Mouse (Mus musculus) erythroid progenitor cell, adult 5-6 weeks (primary cell): ENCODE measurements around the gene Abca12. TPM values are rescaled to one million over a fixed set of nuclear protein-coding genes. Genes with fewer than 3 reads are reported as not detected.

Source experiments
- ATAC-seq: replicated peaks from 2 replicates; pipeline ENCODE4 v1.8.0; 2016; ENCODE audit warnings: moderate number of reproducible peaks, mild to moderate bottlenecking, moderate TSS enrichment, inconsistent platforms; ENCODE audit not compliant: poor library complexity, low FRiP score, severe bottlenecking
- total RNA-seq, 2 experiments: library from RNA; stranded (forward) in 1 of 2; stranded (reverse) in 1 of 2; fragments of 150-400 nt in 1 of 2; fragments of 186-747, 209-891 nt in 1 of 2; gene quantifications; 2 replicates each; pipeline versions ENCODE4 v1.2.3 to v1.2.4; 2015 to 2017; ENCODE audit warnings: low replicate concordance in 2 of 2

Gene Abca12
- total RNA-seq, 2 experiments from 2014 or later: not detected

DNA sequence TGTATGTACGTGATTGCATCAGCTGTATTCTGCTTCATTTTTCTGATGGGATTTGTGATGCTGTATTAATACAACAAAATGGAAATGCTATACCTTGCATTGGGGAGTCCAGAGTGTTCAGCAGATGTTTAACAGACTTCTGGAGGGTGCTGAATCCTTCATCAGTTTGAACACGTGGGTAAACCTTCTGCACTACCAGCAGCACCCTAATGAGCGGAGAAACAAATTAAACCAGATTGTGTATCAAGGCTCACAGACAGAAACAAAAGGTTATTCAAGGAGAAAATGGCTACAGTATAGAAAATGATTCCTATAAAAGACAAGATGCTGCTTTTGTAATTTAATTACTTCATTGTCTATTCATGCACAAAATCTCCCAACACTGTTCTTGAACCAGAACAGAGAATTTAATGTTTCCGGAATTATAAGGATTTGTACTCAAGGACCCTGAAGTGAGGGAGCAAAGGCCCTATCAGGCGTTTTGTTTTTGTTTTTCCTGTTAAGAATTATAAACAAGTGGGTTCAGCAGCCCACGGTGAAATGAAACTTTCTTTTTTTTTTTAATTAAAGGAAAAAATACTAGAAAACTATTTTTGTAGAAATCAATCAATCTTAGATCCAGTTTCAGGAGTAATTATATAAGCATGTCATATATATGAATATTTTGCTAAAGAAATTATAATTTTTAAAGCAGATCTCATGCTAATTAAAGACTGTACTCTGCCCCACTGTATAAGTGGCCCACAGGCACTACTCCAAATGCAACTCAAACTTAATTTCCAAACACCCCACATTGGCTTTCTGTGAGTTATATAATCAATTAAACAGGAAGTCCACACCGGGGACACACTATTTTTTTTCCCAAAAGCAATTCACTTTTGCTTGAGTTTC is 73.1 kb downstream of the Abca12 start:
- ATAC-seq: no peak

DNA sequence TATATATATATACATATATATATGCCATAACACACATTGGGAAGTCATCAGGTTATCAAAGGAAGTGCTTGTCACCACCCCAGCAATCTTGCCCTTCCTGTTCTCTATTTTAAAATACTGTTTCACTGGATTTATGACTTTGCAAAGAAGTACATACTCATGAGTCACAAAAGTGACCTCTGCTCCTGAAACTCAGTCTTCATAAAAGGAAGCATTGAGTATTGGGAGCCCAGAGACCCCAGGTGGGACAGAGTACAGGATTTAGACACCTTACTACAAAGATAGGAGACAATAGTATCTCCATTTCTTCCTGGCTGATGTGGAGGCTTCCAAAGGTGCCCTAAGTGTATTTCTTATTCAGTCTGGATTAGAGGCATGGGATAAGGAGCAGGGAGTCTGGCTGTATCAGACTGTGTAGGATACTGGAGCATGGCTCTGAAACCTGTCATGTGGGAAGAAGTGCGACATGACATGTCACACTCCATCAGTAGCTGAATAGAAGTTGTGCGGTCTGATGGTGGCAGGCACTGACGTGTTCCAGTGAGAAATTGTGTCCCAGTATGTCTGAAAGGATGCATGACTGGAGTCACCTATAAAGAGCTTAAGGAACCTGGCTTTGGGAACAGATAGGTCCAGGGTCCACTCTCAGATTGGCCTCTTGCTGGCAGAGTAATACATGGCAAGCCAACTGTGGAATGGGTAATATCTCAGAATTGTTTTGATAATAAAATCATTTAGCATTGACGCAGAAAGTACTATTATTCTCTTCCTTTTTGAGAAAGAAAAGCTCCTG is 76.0 kb downstream of the Abca12 start:
- ATAC-seq: no peak

DNA sequence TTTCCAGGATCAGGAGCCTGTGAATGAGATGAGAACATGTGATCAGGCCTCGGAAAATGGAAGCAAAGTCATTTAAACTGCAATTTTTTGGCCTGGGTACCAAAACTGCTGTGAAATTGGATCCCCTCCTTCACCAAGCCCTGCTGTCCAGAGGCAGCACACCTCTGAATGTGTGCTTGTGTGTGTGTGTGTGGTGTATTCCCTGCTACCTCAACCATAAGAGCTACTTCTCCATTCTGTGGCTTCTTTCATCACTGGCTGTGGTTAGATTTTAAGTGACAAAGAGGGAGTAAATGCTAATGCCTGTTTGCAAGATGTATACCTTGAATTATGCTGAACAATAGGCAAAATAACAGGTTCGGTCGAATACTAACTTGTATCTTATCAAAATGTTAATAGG is 84.4 kb downstream of the Abca12 start:
- ATAC-seq: no peak

DNA sequence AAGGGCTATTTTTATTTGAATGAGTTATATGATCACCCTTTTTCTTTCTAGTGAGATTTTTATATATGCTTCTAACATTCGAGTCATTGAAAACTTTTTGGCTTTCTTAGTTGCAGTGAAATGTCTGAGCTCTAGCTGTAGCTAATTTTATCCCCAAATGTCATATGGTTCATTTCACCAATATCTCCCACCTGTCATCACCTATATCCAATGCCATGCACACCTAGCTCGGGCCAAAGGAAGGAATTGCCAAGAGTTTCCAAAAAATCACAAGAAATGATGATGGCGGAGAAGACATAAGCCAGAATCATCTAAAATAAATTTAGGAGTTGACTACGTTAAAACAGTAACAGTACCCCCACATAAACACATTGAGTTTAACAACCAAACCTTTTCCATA is 102.5 kb downstream of the Abca12 start:
- ATAC-seq: no peak

DNA sequence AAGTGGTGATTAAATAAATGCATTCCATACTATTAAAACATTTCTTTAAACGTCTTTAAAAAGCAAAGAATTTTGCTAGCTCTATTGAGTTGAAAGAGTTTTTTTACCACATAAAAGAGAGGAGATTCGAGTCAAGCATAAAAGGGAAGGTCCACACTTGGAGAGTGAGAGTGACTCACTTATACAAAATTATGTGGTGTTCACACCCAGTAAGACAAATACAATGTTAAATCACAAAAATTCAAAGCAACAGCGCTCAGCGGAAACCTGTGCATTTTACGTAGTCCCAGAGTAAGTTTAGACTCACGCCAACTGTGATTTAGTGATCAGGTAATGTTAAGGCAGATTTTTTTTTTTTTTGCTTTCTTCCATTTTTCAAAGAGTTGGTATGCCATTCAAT is 104.1 kb downstream of the Abca12 start:
- ATAC-seq: no peak

DNA sequence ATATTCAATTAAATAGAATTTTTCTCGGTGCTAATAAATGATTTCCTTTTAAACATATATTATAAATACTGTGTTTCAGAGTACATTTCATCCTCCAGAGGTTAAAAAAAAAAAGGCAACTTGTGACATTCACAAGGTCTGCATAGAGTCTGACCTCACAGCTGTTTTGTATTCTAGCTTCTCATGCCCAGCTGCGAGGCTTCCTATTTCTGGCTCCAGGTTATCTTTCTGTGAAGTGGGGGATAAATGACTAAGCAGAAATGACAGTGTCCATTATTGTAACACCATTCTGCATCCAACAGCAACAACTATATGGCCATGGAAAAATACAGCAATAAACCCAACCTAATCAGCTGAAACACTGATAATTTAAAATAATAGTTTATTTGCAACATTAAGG is 107.3 kb downstream of the Abca12 start:
- no peak for ATAC-seq

DNA sequence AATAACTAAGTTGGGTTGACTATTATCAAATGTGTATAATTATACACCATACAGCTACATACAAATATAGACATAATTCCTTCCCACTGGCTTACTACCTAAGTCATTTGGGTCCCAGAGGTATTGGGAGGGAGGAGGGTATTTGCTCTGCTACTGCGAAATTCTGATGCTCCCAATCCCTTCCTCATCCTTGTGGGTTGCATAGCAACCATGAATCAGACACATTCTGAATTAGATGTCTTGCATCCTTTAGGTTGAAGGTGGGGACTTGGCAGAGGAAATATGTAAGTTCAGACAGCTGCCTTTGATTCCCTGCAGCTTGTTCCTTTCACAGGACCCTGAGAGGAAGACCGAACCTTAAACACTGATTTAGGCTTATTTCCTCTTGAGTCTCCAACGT is 108.5 kb downstream of the Abca12 start:
- ATAC-seq: no peak

DNA sequence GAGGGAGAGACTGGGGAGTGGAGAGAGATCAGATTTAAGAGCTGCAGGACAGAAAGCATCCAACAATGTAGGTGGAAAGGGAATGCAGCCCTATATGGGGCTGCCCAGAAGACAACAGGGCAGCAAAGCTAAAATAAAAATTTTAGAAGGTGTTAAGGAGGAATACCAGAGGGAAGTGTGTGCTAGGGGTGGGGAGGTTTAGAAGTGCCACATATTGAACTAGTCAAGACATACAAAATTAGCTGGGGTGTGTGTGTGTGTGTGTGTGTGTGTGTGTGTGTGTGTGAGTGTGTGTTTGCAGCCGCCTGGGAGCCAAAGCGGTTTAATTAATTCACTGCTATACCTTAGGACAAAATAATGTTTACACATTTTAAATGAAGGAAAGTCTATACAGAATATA is 110.1 kb downstream of the Abca12 start:
- no peak for ATAC-seq

DNA sequence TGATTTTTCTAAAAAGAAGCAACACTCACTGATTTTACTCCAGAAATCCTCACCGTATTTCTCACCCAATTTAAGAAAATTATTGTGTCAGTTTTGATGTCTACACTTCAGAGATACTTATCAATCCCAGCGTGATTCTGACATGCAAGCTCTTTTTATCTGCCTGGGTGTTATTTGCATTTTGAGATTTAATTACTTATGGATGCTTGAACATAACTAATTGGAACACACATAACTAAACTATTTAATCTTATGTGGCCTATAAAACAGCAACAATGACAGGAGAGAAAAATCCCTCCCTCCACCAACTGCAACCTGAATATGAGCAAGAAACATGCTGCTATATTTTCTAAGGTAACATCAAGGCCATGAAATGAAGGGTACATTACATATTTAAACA is 117.7 kb downstream of the Abca12 start:
- ATAC-seq: no peak

DNA sequence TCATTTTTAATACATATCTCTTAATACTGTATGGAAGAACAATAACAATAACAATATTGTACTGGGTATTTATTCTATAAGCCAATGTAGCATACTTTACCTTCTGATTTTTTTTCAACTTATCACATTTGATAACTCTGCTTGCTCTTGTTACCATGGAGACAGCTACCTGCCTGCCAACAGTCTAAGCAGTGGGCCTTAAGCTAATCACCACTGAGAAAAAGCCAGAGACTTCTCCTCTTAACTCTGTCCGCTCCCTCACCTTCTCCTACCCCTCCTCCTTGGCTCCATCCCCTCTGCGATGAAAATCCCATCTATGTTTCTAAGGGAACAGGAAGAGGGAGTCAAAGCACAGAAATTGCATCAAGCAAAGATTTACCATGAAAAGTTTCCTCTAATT is 118.1 kb downstream of the Abca12 start:
- no peak for ATAC-seq

DNA sequence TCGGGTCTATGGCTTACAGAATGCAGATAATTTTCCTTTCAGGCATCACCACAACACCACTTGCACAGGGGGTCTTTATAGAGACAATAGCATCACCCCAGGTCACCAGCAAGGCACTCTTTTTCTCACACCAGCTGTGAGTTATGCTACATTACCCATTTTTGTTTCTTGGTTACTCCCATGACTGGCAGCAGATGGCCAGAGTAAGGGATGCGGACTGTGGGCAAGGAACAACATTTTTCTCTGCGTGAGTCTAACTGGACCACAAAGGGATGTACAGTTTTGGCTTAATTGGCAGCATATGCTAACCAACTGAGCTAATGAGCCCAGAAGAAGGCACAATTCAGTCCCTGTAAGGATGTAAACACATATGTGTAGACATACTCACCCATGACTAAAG is 122.8 kb downstream of the Abca12 start:
- no peak for ATAC-seq

DNA sequence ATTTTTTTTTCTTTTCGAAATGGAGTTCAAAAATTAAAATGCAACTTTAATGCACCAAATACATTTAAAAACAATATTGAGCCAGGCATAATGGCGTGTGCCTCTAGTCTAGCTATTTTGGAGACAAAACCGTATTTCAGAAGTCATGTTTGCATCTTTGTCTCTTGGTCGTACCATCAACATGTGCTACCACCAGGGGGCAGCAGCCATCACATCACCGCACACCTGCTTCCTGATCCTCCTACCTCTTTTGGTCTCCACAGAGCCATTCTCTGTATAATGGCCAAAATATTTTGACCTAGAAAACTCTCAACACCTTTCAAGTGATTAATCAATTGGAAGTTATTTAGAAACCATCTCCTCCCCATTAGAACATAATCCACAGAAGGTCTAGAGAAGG is 125.2 kb downstream of the Abca12 start:
- ATAC-seq: no peak

DNA sequence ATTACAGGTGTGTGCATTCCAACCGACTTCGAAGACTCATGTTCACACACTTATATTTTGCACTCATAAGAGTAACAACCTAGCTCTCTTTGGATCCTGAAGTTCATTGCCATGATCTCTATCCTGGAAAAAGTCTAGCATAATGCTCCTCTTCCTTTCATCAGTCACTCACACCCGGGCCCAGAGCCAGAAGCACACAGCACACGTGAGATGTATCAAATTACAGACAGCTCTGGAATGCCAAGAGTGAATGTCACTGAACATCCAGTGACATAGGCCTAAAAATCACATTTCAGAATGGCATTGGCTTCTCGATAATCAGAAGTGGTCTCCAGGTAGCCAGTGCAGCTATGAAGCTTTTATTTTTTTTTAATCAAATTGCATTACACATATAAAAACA is 137.8 kb downstream of the Abca12 start:
- ATAC-seq: no peak

DNA sequence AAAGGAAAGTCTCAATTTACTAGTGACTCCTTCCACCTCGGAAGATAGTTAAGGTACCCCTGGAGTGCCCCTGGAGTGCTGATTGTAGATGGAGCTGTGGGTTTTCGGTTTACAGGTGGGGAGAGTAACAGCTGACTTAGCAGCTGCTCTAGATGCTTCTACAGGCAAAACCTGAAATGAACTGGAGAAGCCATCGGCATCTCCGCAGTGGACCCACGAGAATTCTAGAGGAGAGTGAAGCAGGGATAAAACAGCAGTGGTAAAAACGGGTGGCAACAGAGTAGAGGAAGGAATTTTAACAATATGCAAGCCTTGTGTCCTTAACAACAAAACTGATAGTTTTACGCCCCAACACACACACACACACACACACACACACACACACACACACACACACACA is 142.2 kb downstream of the Abca12 start:
- no peak for ATAC-seq

DNA sequence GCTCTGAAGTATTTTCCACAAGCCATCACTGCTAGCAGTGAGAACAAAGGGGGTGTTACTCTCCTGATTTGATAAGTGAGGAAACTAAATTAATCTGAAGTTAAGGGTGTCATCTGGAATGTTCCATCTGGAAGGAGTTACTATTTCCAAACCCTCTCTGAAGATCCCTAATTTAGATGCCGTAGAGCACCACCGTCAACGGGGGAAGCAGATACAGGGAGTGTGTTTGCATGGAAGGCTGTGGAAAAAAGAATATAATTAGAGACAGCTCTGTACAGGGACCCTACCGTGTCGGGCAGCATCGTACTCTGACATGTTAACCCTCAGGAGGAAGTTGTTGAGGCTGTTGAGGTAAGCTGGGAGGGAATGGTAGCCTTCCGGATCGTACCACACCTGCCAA is 142.6 kb downstream of the Abca12 start:
- ATAC-seq: no peak

DNA sequence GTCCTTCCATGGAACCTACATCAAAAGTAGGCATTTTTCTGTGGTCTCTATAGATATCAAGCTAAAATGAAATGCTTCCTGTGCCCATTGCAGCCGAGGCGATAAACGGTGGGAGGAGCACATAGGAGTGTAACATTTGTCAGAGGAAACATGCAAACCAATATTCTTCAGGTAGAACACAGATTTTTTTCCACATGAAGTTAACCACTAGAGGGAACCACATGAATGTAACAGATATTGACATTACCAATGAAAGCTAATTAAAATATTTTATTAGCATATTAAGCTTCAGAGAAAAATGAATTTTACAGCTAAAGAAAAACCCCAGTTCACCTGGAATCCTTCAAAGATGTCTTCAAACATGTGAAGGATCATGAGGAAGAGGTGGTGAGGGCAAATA is 144.6 kb downstream of the Abca12 start:
- no peak for ATAC-seq

DNA sequence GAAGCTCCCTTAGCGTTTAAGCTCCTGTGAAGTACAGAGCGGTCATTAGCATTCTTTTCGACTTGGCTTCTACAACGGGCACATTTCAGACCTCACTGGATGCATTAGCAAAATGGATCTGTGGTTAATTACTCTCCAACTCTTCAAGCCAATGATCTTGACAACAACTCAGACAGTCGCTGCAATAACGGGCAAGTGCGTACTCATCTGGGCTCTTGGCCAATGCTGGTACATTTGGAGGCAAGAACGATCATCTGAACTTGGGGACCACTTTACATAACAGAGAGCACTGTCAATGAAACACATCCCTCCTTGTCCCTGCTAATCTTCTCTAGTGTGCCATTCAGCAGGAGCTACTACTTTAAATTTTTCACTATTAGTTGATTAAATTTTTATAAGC is 148.1 kb downstream of the Abca12 start:
- no peak for ATAC-seq

DNA sequence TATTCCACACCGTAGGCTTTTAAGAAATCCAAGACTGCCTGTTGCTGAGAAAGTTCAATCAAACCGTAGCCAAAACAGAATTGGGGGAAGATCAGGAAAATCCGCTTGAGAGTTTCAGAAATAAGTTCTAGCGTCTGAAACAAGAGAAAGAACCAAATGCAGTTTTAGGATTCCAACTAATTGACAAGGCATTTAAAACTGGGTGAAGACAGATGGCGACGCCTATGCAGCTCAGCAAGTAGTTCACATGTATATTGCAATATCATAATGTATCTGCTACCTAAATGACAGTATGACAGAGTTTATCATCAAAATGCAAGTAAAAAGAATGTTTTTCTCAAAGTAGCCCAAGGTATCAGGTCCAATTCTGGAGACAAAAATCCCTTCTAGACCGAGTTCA is 151.2 kb downstream of the Abca12 start:
- ATAC-seq: no peak

DNA sequence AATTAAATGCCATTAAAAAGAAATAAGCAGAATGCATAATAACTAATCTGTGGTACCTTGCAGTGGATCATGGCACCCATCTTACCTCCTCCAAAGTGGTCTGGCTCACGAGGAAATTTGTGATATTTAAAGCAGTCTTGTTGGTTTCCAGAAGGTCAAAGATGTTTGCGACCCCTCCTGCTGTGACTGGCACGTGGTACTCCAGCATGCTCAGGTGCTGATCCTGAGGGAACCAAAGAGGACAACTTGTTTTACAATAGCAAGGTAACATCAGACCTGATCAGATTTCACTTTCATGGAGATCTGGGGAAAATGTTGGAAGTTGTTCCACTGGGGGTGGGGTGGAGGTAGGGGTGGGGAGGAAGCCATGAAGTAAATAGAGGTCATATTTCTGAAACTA is 170.1 kb downstream of the Abca12 start:
- ATAC-seq: no peak

DNA sequence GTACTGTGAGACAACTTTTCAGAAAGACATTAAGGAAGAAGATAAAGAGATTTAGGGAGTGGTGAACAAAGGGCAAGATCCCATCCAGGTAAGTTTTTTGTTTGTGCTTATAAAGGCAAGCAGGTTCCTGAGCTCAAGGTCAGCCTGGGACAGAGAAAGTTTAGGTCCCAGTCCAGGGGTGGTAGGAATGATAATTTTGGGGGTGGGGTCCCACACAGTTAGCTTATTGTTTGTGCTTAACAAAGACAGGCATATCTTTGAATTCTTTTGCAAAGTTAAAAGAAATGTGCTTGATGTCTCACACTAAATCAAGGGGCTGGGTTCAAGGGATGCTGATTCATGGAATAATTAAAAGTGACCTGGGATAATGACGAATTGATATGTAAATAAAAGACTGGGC is 173.3 kb downstream of the Abca12 start:
- no peak for ATAC-seq

DNA sequence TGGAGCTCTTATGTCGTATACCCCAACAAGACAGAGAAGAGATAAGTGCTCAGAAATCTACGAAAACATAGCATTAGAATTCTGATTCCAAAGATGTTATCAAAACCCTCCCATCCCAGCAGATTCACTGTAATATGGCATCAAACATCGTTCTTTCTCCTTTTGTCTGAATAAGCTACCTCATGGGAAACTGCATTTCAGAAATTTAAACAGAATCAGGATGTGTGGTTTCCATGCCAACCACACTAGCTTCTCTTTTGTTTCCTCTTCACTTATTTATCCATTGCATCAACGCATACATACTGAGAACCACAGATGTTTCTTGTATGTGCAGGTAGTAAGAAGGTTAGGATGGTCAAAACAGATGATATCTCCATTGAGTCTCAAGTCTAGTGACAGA is 175.1 kb downstream of the Abca12 start:
- no peak for ATAC-seq
